Comparison of ENCODE assay signal across 10 mouse cellular contexts in genomic region chr4:43973526-43973981, GRCm38 (mm10). TPM values are rescaled to one million over a fixed set of nuclear protein-coding genes. Genes with fewer than 3 reads are reported as not detected.
DNase-seq lines count a peak whose midpoint lies in the region; ATAC-seq and TF ChIP-seq lines count a peak whose summit lies in the region.
"Had no signal": no experiment of that assay in that cellular context is flagged by ENCODE, and none has a peak within 500 bp of the region (broad histone marks: within the 10 kb centered on the region; RNA-seq: fewer than 3 reads in every experiment).

No protein-coding gene starts in this region.

- no peaks in the 10 kb centered on the region; the same call in 1 of the 2 replicates for H3K79me2 ChIP-seq in MEL (ENCODE audit: control insufficient read depth, insufficient read depth, low read length, poor library complexity)

- H3K9ac ChIP-seq in MEL (ENCODE audit: control insufficient read depth, low read depth, low read length, poor library complexity, severe bottlenecking): peak overlapping the region; percentile 53
- peak overlapping the region; percentile 41; the same call in 1 of the 2 replicates for H3K9ac ChIP-seq in stomach, embryonic 16.5 days (ENCODE audit: low read length)

- H3K4me2 ChIP-seq in stomach, embryonic 16.5 days (ENCODE audit: low read depth, low read length): peak overlapping the region; percentile 4; the same call in 1 of the 2 replicates

- peak; percentile 52 for DNase-seq in layer of hippocampus, adult 11-12 months (ENCODE audit: low spot score)
- no peak for DNase-seq in layer of hippocampus, adult 9-10 months (ENCODE audit: low spot score)
- peak; percentile 86 for DNase-seq in MEL (ENCODE audit: low read depth, low spot score)
- DNase-seq in cerebellum, postnatal 14 days: peak; percentile 44 to 50
- DNase-seq in heart, postnatal 14 days: peak; percentile 62 to 69
- peak; percentile 75 for DNase-seq in lung, postnatal 10 days
- DNase-seq in urinary bladder, postnatal 25 days (ENCODE audit: low spot score): no peak

- ATAC-seq in stomach, embryonic 16.5 days (ENCODE audit: insufficient read depth, low FRiP score): no peak

- H3K4me3 ChIP-seq in MEL (ENCODE audit: control insufficient read depth in 1 of 2, insufficient read depth in 1 of 2, low read depth in 2 of 2, low read length in 2 of 2): peak overlapping the region; percentile 13 to 35
- no peak overlapping the region for H3K4me3 ChIP-seq in stomach, embryonic 16.5 days (replicated peaks; ENCODE audit: low read length)

- WGBS in stomach, embryonic 16.5 days: 56% methylated on average over 4 of the region's 4 CpGs

- H3K27ac ChIP-seq in MEL (ENCODE audit: control insufficient read depth, low read depth, low read length): peak overlapping the region; percentile 94
- peak overlapping the region; percentile 85 for H3K27ac ChIP-seq in stomach, embryonic 16.5 days (ENCODE audit: low read length)

- H3K4me1 ChIP-seq in MEL (ENCODE audit: control insufficient read depth in 1 of 2, insufficient read depth in 2 of 2, low read length in 2 of 2): peaks cover 22 to 35% of the 10 kb centered on the region in 2 experiments
- peaks cover 42% of the 10 kb centered on the region for H3K4me1 ChIP-seq in stomach, embryonic 16.5 days (ENCODE audit: control insufficient read depth, insufficient read depth, low read length)

- no peaks in the 10 kb centered on the region for H3K9me3 ChIP-seq in MEL (replicated peaks; ENCODE audit: insufficient read depth, low read length)
- no peaks in the 10 kb centered on the region for H3K9me3 ChIP-seq in stomach, embryonic 16.5 days (replicated peaks; ENCODE audit: control insufficient read depth, low read length)

- peak; percentile 63 to 74; a peak in 3 of 4 replicates for TF ChIP-seq EP300 in MEL (IDR thresholded peaks at IDR 0.05; ENCODE audit: low read depth in 1 of 2, low read length in 2 of 2)

- intact Hi-C loops in heart, postnatal 14 days (cut with DNase I): loop anchor here (10.0 kb wide), 1 partner anchor 229 kb away; no protein-coding TSS in a partner anchor

- H3K27me3 ChIP-seq in MEL (ENCODE audit: control insufficient read depth in 1 of 2, insufficient read depth in 2 of 2, low read length in 2 of 2): no peaks in the 10 kb centered on the region
- H3K27me3 ChIP-seq in stomach, embryonic 16.5 days (ENCODE audit: control insufficient read depth, insufficient read depth, low read length): no peaks in the 10 kb centered on the region

- TF ChIP-seq POLR2A in MEL (IDR thresholded peaks at IDR 0.05; ENCODE audit: control insufficient read depth in 1 of 2, insufficient read depth in 1 of 2, low read depth in 1 of 2, low read length in 2 of 2, poor library complexity in 1 of 2): peak in 1 of 2 experiments; percentile 50; a peak in 1 of 4 replicates

- peaks cover 0 to 33% of the 10 kb centered on the region in 2 experiments; a peak in 2 of 4 replicates for H3K36me3 ChIP-seq in MEL (ENCODE audit: control insufficient read depth in 1 of 2, insufficient read depth in 2 of 2, low read length in 2 of 2)
- no peaks in the 10 kb centered on the region for H3K36me3 ChIP-seq in stomach, embryonic 16.5 days (ENCODE audit: control insufficient read depth, insufficient read depth, low read length)

- no peak for TF ChIP-seq RAD21 in MEL (IDR thresholded peaks at IDR 0.05; ENCODE audit: low read depth, low read length)

- no peak for TF ChIP-seq CTCF in MEL (IDR thresholded peaks at IDR 0.05 in 2 of 3, conservative IDR thresholded peaks at IDR 0.05 in 1 of 3; ENCODE audit: control insufficient read depth in 1 of 3, insufficient read depth in 1 of 3, low read depth in 2 of 3, low read length in 3 of 3, poor library complexity in 1 of 3, severe bottlenecking in 1 of 3)

TF ChIP-seq in MEL, 35 proteins besides CTCF, POLR2A, EP300 and RAD21:
- TF ChIP-seq ETS1 (IDR thresholded peaks at IDR 0.05; ENCODE audit: low read depth, low read length) (peak; percentile 85), MAZ (IDR thresholded peaks at IDR 0.05; ENCODE audit: low read depth, low read length) (no peak), USF1 (IDR thresholded peaks at IDR 0.05; ENCODE audit: low read depth, low read length) (no peak), GABPA (IDR thresholded peaks at IDR 0.05; ENCODE audit: low read depth, low read length) (no peak), GATA1 (IDR thresholded peaks at IDR 0.05; ENCODE audit: low read depth, low read length) (peak; percentile 92), CHD2 (IDR thresholded peaks at IDR 0.05; ENCODE audit: low read length) (no peak), ELF1 (IDR thresholded peaks at IDR 0.05; ENCODE audit: low read depth, low read length) (0 out of 2 replicates have a peak, but pooled peaks have one; percentile 62), NRF1 (IDR thresholded peaks at IDR 0.05; ENCODE audit: insufficient read depth, low read depth, low read length, poor library complexity, severe bottlenecking) (no peak), HCFC1 (IDR thresholded peaks at IDR 0.05; ENCODE audit: low read depth, low read length) (peak; percentile 76; the same call in 1 of the 2 replicates), SMC3 (IDR thresholded peaks at IDR 0.05; ENCODE audit: low read depth, low read length) (no peak), SIN3A (IDR thresholded peaks at IDR 0.05; ENCODE audit: low read length) (peak; percentile 98), TBP (IDR thresholded peaks at IDR 0.05; ENCODE audit: low read depth, low read length) (0 out of 2 replicates have a peak, but pooled peaks have one; percentile 34), ZMIZ1 (IDR thresholded peaks at IDR 0.05; ENCODE audit: low read depth, low read length) (no peak)

RNA-seq across cellular contexts. Expression of gene Ccin, which starts 9.7 kb away (rescaled TPM):
- total RNA-seq in MEL (2012; rRNA removed): not detected in 2 replicates
- polyA plus RNA-seq in MEL (2012; ENCODE audit: insufficient read depth in 1 of 2, insufficient read length in 2 of 2, low read depth in 1 of 2, low replicate concordance in 2 of 2, missing spikeins in 1 of 2): under 1 TPM in 1 of 2 experiments, not detected in 1; 0.04 TPM
- total RNA-seq in heart, postnatal 14 days (2021): not detected
- not detected in 2 replicates for polyA plus RNA-seq in stomach, embryonic 16.5 days (2015; fragmentation: Nextera tagmentation; extraction: Ambion mirVana)
- total RNA-seq: adrenal gland, adult 18-20 months; layer of hippocampus, adult 18-20 months had no signal

RNA-seq across cellular contexts. Expression of gene Glipr2, which starts 16.4 kb away (rescaled TPM):
- 22.8 and 30.6 TPM in 2 replicates for total RNA-seq in MEL (2012; rRNA removed)
- polyA plus RNA-seq in MEL (2012; ENCODE audit: insufficient read depth in 1 of 2, insufficient read length in 2 of 2, low read depth in 1 of 2, low replicate concordance in 2 of 2, missing spikeins in 1 of 2): 10 to 100 TPM in 1 of 2 experiments, not detected in 1; 25.0 TPM
- 1 to 10 TPM; 5.5 to 8.9 TPM for total RNA-seq in heart, postnatal 14 days (2021)
- 105 and 120 TPM in 2 replicates for polyA plus RNA-seq in stomach, embryonic 16.5 days (2015; fragmentation: Nextera tagmentation; extraction: Ambion mirVana)

RNA-seq across cellular contexts. Expression of gene Clta, which starts 30.7 kb away (rescaled TPM):
- total RNA-seq in MEL (2012; rRNA removed): 426 and 451 TPM in 2 replicates
- 100 to 1,000 TPM in 1 of 2 experiments, not detected in 1; 589 TPM for polyA plus RNA-seq in MEL (2012; ENCODE audit: insufficient read depth in 1 of 2, insufficient read length in 2 of 2, low read depth in 1 of 2, low replicate concordance in 2 of 2, missing spikeins in 1 of 2)
- total RNA-seq in heart, postnatal 14 days (2021): 10 to 100 TPM; 83.0 to 91.0 TPM
- 183 and 186 TPM in 2 replicates for polyA plus RNA-seq in stomach, embryonic 16.5 days (2015; fragmentation: Nextera tagmentation; extraction: Ambion mirVana)

Comparison
In these comparisons a context has a peak if more than half of its experiments do, and no peak if none do; other contexts are left out.
1. DNase-seq: peak in layer of hippocampus, adult 11-12 months (single experiment), MEL (single experiment), cerebellum, postnatal 14 days (2 of 2), heart, postnatal 14 days (2 of 2) and lung, postnatal 10 days (single experiment); none in layer of hippocampus, adult 9-10 months (single experiment) and urinary bladder, postnatal 25 days (single experiment).